In the genomic region with DNA sequence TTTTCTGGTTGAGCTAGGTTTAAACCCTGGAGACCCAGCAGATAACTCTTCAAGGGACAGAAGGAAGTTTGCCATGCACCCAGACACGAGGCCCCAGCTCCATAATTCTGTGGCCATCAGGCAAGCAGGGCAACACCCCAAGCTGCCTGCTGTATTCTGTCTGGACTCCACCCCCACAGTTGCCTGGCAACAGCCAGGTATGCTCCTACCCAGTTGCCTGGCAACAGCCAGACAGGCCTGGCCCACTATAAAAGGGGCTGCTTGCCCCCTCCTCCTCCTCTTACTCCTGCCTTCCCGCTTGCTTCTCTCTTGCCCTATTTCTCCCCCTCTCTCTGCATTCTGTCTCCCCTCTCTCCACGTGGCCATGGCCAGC, we compare ENCODE assay signal across 8 mouse cellular contexts. TPM values are rescaled to one million over a fixed set of nuclear protein-coding genes. Genes with fewer than 3 reads are reported as not detected.
DNase-seq lines count a peak whose midpoint lies in the region; ATAC-seq and TF ChIP-seq lines count a peak whose summit lies in the region.

No protein-coding gene starts in this region.

- no peaks in the 10 kb centered on the region for H3K36me3 ChIP-seq in E14TG2a.4 (ENCODE audit: insufficient read depth, low read length)
- no peaks in the 10 kb centered on the region for H3K36me3 ChIP-seq in forebrain, embryonic 12.5 days (replicated peaks)
- H3K36me3 ChIP-seq in limb, embryonic 13.5 days, result no peaks in the 10 kb centered on the region

- H3K27me3 ChIP-seq in cerebellum, adult 2 months (ENCODE audit: control insufficient read depth, insufficient read depth, low read length), result no peaks in the 10 kb centered on the region
- no peaks in the 10 kb centered on the region for H3K27me3 ChIP-seq in E14TG2a.4 (ENCODE audit: insufficient read depth, low read length)
- H3K27me3 ChIP-seq in forebrain, embryonic 12.5 days, result no peaks in the 10 kb centered on the region
- H3K27me3 ChIP-seq in limb, embryonic 13.5 days, result no peaks in the 10 kb centered on the region

- H3K27ac ChIP-seq in cerebellum, adult 2 months (ENCODE audit: insufficient read depth, low read length), result peak overlapping the region; percentile 29; the same call in 1 of the 2 replicates
- H3K27ac ChIP-seq in forebrain, embryonic 12.5 days, result peak overlapping the region; percentile 79
- H3K27ac ChIP-seq in limb, embryonic 13.5 days, result no peak overlapping the region

- WGBS in cerebellum, adult 2 months, result 24% methylated on average over 3 of the region's 3 CpGs
- 4% methylated on average over 3 of the region's 3 CpGs for WGBS in forebrain, embryonic 12.5 days
- WGBS in limb, embryonic 13.5 days, result 4% methylated on average over 3 of the region's 3 CpGs

- H3K4me1 ChIP-seq in cerebellum, adult 2 months (ENCODE audit: control insufficient read depth, insufficient read depth, low read length), result peaks cover 17% of the 10 kb centered on the region
- H3K4me1 ChIP-seq in E14TG2a.4 (replicated peaks; ENCODE audit: low read depth, low read length), result peaks cover 55% of the 10 kb centered on the region
- peaks cover 47% of the 10 kb centered on the region for H3K4me1 ChIP-seq in forebrain, embryonic 12.5 days
- H3K4me1 ChIP-seq in limb, embryonic 13.5 days, result peaks cover 42% of the 10 kb centered on the region

- peak; percentile 91 for ATAC-seq in forebrain, embryonic 12.5 days (ENCODE audit: low FRiP score)
- peak; percentile 87 for ATAC-seq in limb, embryonic 13.5 days (ENCODE audit: low FRiP score, low read depth)

- TF ChIP-seq CTCF in cerebellum, adult 2 months (IDR thresholded peaks at IDR 0.05; ENCODE audit: borderline replicate concordance, insufficient read depth, low read depth, low read length), result no peak
- no peak for TF ChIP-seq CTCF in E14TG2a.4 (conservative IDR thresholded peaks at IDR 0.05; ENCODE audit: low read length)

- no peak overlapping the region for H3K9ac ChIP-seq in forebrain, embryonic 12.5 days
- no peak overlapping the region for H3K9ac ChIP-seq in limb, embryonic 13.5 days

- TF ChIP-seq POLR2A in cerebellum, adult 2 months (IDR thresholded peaks at IDR 0.05; ENCODE audit: borderline replicate concordance, insufficient read depth, low read length), result no peak

- peak; percentile 37 to 59 for DNase-seq in cerebellum, adult 2 months
- DNase-seq in cerebellum, adult 8-10 months, result no peak
- DNase-seq in right cerebral cortex, postnatal 4 days, result peak; percentile 19
- no peak for DNase-seq in adrenal gland, postnatal 36 days
- DNase-seq in heart, postnatal 36 days, result no peak

- no peak overlapping the region for H3K4me3 ChIP-seq in cerebellum, adult 2 months (replicated peaks; ENCODE audit: insufficient read depth, low read depth, low read length)
- H3K4me3 ChIP-seq in E14TG2a.4 (replicated peaks; ENCODE audit: low read length), result peak overlapping the region; percentile 66
- no peak overlapping the region for H3K4me3 ChIP-seq in forebrain, embryonic 12.5 days (replicated peaks)
- peak overlapping the region; percentile 8; the same call in 1 of the 2 replicates for H3K4me3 ChIP-seq in limb, embryonic 13.5 days

- peaks cover 7% of the 10 kb centered on the region; the same call in 1 of the 2 replicates for H3K9me3 ChIP-seq in E14TG2a.4 (ENCODE audit: low read length)
- no peaks in the 10 kb centered on the region for H3K9me3 ChIP-seq in forebrain, embryonic 12.5 days
- H3K9me3 ChIP-seq in limb, embryonic 13.5 days, result no peaks in the 10 kb centered on the region

- intact Hi-C loops in heart, postnatal 36 days (cut with DNase I), result no loop called here

- peak overlapping the region; percentile 44 for H3K4me2 ChIP-seq in forebrain, embryonic 12.5 days
- peak overlapping the region; percentile 53 for H3K4me2 ChIP-seq in limb, embryonic 13.5 days (replicated peaks)

RNA-seq across cellular contexts. Expression of a gene that starts 57.7 kb away (rescaled TPM):
- polyA plus RNA-seq in cerebellum, adult 2 months (2012; rRNA removed), result 59.1 and 59.5 TPM in 2 replicates
- polyA plus RNA-seq in forebrain, embryonic 12.5 days (2016; fragmentation: Nextera tagmentation; extraction: Ambion mirVana), result 79.3 and 104 TPM in 2 replicates
- 4.3 and 5.4 TPM in 2 replicates for polyA plus RNA-seq in limb, embryonic 13.5 days (2015; fragmentation: Nextera tagmentation; extraction: Ambion mirVana)
- total RNA-seq in adrenal gland, postnatal 36 days (2021), result 1 to 10 TPM; 5.9 to 6.1 TPM
- 1 to 10 TPM in 1 of 2 experiments, under 1 TPM in 1; 1.00 to 1.6 TPM for total RNA-seq in heart, postnatal 36 days (2021)

Comparison
In these comparisons a context has a peak if more than half of its experiments do, and no peak if none do; other contexts are left out.
1. DNase-seq: peak in cerebellum, adult 2 months (2 of 2) and right cerebral cortex, postnatal 4 days (single experiment); none in cerebellum, adult 8-10 months (single experiment), adrenal gland, postnatal 36 days (0 of 2) and heart, postnatal 36 days (0 of 2).
2. H3K4me3 ChIP-seq: peak in E14TG2a.4 (single experiment) and limb, embryonic 13.5 days (single experiment); none in cerebellum, adult 2 months (single experiment) and forebrain, embryonic 12.5 days (single experiment).